Mouse (Mus musculus) kidney, adult 8-10 months (tissue): ENCODE results near the gene Fgf3.

Source experiments
- DNase-seq, 2 experiments: peaks; one replicate each; pipeline ENCODE4 v3.0.0; 2022

Fgf3 gene

DNA sequence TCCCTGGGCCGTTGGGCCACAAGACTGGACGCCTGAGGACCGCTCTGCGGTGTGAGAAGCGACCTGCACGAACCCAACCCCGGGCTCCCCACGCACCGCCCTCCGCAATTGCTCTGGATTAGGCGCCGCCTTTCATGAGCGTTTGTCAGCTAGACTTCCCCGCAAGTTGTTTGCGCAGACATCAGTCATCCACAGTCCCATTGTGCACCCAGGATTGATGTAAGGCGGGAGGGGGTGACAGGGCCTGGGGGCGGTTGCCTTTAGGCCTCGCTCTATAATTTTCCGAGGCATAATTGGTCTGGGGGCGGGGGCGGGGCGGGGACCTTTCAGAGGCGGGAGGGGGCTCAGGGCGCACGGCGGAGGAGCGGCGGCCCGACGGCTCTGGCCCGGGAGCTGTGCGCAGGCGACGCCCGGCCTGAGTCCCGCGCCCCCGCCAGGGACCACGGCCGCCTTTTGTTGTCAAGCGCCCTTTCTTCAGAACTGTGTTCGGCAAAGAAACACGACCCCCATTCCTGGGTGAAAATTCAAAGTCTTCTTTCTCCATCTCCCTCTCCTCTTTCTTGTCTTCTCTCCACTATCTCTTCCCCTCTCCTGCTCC lies at the start of gene Fgf3:
Gene Fgf3, plus strand, starts transcription at position 193 of the 598 bp plus-strand sequence.
- DNase-seq: no peak

DNA sequence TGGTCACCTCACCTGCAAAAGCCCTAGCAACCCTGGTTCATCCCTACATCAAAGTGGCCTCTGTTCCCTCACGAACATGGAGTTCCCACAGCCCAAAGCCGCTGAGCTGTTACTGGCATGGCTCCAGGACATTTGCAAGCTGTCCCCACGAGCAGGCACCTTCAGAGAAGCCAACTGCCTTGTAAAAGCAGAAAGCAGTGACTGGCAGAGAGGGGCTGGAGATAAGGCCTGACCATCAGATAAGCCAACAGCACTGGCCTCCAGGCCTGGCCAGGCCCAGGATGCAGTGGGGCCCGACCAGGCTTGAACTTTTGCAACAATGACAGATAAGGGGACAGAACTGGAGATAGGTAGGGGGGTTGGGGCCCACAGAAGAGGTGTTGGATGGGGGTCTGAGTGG lies 49.3 kb upstream of the Fgf3 start:
- no peak for DNase-seq

DNA sequence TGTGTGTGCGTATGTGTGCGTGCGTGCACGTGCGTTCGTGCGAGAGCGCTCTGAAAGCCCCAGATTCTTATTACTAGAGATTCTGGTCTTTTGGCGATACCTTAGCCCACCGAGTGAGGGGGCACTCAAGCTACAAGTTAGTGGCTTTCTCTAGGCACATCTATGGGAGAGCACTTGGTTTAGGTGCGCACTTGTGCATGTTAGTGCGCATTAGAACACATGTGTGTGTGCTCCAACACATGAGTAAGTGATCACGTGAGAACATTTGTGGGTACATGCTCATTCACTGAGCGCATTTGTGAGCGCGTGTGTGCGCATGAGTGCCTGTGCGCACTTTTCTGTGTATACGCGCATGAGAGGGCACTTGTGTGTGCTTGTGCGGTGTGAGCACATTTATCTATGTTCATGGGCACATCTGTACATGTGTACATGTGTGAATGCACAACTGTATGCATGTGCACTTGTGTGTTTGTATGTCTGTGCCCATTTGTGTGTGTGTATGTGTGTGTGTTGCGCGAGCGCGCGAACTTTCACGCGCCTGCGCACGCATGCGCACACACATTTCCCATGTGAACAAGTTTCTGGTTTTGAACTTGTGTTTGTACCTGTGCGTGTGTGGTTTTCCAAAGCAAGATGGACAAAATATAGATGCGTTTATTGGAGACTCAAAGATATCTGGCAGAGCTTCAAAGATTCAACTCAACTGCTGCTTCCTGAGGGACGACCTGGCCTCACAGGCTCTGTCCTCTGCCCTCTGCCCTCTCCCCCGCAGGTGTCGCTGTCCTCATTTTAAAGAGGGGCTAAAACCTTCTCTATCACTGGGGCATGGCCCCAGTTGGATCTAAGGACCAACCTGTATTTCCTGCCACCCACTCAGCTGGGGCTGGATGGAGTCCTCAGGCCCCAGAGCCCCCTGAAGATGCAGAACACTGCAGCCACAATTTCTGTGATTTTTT lies 48.0 kb upstream of the Fgf3 start:
- no peak for DNase-seq

DNA sequence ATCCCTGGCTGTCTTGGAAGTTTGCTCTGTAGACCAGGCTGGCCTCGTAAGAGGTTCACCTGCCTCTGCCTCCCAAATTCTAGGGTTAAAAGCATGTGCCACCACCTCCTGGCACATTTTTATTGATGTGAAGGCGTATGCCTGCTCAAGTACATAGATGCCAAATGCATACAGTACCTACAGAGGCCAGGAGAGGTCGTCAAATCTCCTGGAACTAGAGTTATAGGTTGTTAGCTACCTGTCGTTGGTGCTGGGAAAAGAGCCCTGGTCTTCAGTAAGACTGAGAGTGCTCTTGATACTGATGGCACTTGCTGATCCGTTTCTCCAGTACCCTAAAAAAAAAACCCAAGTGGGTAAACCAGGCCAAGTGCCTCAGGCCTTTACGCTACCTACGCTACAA lies 46.5 kb upstream of the Fgf3 start:
- DNase-seq: no peak

DNA sequence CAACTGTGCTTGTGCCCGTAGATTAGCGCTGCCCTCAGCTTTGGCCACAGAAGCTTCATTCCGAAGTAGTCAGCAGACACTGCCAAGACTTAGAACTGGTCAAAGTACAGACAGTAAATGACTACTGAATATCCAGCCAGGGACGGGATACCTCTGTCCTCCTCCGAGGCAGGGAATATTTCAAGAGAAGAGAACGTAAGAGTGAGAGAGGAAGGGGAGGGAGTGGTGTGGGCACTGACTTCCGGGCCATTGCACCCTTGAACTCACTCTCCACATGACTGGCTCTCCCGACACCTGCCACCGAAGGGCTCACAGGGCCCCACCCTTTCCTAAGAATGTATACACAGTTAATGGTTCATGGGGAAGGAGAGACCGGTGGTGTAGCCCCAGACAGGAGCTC lies 44.6 kb upstream of the Fgf3 start:
- DNase-seq: peak; percentile 62 to 80

DNA sequence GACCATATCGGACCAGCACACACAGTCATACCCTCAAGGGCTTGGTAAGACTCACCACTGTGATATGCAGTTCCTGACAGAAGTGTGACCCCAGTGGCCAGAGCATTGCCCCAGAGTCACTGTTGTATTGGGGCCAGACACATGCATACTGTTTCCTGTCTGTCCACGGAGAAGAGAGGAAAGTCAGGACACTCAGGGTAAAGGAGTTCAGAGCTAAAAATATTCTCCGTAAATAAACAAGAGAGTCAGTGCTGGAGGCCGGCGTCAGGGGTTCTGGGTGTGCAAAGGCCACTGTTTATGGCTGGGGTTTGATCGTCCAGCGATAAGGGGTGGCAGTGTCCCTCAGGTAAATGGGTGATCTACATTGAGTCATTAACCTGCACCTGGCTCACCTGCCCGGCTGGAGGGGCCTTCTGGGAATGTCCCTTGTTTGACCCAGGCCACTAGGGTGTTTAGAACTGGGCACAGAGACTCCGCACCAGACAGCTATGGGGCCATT lies 41.9 kb upstream of the Fgf3 start:
- no peak for DNase-seq

DNA sequence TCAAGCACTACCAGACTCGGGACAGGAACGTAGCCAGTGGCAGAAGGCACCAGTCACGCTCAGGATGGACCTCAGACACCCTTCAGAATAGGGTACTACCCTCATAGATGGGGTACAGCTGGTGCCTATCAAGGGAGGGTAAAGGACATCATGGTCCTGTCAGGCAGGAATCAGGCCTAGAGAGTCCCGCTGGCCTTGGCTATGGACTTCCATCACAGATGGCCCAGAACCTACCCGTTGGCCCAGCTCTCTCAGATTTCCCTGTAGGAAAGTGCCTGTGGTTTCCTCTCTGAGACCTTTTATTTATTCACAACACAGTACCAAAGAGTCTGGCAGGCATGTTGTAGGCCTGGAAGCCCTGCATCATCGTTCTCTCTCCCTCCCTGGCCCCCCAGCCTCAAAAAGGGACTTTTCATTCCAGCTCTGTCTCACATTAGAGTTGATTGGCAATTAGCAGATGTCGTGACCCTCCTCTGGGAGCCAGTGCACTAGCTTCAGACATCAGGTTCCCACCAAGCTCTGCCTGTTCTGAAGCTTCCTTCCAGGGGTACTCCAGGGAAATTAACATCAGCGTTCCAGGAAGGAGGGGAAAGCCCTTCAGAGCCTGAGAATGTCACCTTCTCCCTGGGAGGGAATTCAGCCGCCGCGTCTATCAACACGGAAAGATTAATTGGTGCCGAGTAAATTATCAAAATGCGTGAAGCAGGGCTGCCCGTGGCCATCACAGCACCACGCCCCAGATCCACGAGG lies 40.7 kb upstream of the Fgf3 start:
- no peak for DNase-seq

DNA sequence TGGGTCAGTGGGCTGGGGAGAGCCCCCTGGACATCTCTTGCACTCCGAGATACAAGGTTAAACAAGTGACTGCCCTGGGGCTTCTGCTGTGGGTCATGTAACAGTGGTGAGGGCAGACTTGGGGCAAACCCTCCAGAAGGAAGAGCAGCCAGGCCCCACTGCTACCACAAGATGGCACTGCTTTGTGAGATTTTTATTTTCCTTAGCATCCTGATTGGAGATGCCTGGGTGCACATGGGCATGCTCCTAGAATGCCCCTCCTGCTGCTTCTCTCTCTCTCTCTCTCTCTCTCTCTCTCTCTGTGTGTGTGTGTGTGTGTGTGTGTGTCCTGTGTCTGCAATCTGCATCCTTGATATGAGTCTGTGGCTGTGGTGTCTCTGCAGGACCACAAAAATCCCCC lies 39.4 kb upstream of the Fgf3 start:
- peak; percentile 7 to 21 for DNase-seq

DNA sequence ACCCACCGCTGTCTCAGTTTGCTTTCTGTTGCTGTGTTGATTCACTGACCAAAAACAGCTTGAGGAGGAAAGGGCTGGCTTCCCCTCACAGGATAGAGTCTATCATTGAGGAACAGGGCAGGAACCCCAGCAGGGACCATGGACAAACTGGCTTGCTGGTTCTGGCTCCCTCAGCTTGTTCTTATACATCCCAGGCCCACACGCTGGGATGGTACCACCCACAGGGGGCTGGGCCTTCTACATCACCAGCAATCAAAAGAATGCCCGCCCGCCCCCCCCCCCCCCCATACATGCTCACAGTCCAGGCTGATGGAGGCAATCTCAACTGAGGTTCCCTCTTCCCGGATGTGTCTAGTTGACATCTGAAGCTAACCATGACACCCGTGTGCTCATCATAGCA lies 30.8 kb upstream of the Fgf3 start:
- no peak for DNase-seq

DNA sequence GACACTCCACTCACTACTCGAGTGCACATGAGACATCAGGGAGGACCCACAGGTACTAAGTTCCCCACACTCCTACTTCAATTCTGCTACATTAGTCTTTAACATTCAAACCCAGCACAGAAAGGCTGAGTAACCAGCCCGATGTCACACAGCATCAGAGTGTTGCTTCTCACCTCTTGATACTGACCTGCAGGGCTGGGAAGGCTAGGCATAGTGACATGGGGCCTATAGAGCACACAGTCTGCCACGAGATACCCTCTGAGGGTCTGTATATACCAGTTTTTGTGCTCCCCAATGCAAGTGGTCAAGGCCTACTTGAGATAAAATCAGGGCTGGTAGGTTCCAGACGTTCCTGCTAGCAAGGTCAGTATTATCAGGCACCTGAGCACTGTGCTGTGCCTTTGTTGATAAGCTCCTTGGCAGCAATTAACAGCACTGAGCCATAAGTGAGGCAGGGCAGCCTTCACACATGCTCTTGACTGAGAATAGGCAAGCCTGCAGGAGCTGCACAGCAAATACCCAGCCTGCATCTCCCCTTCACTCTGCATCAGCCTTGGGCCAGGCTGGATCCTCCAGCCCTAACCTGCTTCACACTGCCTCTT lies 29.8 kb upstream of the Fgf3 start:
- DNase-seq: no peak

DNA sequence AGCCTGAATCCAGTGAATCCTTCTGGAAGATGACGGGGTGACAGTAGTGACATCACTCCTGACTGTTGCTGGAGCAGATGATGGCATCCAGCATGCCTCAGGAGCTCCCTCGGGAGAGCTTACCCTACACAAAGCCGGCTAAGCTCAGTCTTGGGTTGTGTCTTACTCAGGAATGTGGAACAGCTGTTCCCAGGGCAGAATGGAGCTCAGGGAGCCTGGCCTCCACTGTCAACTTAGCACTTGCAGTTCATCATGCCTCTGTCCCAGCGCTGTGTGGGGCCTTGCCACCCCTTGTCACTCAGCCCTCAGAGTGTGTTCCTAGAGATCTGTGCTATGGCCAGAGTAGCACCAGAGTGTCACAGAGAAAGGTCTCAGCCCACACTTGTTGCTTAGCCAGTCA lies 26.4 kb upstream of the Fgf3 start:
- no peak for DNase-seq

DNA sequence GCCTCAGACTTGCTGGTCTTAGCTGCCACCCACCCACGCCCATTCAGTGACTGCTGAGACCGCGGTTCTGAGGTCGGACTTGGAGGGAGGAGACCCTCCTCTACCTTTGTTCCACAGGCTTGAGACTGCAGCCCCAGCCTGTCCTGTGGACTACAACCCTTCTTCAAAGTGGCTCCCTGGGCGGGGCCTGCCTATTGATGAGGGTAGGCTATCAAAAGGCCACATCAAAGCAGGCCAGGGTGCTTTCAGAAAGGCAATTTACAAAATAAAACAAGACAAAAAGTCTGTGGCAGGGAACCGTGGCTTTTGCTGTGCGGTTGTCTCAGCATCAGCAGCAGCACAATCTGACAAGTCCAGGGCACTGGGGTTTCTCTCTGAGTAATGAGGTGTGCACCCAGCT lies 16.0 kb upstream of the Fgf3 start:
- no peak for DNase-seq

DNA sequence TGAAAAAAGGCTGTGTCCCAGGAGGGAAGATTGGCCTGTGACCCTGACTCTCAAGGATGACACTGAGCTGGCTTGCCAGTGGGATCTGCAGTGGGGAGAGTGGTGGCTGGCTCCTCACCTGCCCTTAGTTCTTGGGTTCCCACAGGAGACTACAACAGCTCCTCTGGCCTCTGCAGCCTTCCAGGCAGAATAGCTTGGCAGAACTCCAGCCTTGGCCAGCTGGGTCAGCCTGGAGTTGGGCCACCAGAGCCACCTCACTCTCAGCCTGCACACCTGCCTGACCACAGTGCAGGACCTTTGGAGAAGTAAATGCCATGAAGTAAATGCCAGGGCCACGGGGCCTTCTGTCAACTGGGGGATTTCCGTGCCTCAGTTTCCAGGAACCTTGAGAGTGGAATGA lies 13.9 kb upstream of the Fgf3 start:
- peak; percentile 6 to 19 for DNase-seq

DNA sequence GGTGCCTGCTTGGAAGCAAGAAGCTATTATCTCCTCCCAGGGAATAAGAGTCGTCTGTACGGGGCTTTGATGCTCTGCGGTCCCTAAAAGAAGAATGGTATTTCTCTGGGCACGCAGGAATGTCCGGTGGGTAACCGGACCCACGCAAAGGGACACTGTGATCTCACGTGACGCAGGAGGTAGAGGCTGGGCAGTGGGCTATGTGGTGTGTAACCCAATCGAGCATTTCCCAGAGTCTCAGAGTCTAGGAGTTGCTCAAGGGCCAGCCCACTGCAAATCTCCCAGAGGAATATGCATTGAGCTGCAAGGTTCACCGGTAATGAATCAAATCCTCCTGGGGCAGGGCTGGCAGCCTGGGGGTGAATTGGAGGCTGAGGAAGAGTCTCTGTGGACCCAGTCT lies 9.5 kb upstream of the Fgf3 start:
- no peak for DNase-seq

DNA sequence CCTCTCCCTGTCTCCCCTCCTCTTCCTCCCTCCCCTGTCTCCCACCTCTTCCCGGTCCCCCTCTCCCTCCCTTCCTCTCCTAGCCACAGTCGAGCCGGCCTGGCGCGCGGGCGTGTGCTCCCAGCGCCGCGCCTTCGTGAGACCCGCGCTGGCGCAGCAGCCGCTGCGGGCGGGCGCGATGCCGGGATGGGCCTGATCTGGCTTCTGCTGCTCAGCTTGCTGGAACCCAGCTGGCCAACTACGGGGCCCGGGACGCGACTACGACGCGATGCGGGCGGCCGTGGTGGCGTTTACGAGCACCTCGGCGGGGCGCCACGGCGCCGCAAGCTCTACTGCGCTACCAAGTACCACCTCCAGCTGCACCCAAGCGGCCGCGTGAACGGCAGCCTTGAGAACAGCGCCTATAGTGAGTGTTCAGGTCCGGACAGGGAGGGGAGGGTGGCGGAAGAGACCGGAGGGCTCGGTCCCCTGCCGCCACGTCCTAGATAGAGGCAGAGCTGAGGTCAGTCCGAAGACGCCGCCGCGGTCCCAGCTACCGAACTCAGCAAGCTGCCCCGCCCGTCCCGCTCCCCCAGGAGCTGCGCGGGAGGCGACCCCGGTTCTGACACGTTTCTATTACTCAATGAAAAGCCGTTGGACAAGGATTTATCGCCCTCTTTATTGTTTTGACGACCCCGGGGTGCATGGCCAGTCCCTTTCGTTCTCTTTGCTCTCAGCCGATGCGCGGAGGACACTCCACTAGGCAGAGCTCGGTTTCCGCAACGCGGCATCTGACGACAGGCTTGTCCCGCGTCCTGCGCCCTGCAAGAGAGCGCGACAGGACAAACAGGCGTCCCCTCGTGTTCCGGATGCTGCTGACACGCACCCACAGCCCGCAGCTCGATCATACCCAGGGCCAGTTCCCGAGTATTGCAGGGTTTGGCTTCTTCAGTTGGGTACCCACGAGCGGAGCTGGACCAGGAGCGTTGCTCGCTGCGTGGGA lies 930 bp downstream of the Fgf3 start:
- no peak for DNase-seq

DNA sequence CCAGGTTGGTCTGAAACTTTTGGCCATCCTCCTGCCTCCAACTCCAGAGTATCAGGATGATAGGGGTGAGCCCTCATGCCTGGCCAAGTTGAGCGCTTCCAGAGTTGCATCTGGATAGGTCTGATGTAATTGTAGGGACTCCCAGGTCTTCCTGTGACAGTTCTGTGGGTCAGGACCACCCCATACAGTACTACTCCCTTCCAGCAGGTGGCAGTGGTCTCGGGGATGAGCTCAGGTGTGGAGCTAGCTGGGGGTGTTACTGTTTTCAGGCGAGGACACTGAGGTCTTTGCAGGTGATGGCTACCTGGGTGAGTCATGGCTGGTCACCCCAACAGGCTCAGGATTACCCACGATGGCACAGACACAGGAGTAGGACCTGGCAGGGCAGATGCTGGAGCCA lies 8.3 kb downstream of the Fgf3 start:
- DNase-seq: peak; percentile 9 to 28

DNA sequence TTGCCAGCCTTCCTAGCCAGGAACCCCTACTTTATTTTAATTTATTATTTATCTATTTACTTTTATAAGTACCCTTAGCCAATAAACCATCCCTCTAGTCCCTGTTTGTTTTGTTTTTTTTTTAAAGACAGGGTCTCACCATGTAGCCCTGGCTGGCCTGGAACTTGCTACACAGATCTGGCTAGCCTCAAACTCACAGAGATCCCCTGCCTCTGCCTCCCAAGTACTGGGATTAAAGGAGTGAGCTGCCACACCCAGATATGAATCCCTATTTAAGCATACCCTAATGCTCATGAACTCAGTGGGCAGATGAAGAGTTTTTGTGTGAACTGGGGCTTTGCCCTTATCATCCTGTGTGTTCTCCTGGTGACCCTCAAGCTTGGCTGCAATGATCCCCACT lies 9.2 kb downstream of the Fgf3 start, which contains the start of gene Fgf4:
Gene Fgf4, plus strand, starts transcription at position 301 of the 400 bp plus-strand sequence.
- DNase-seq: no peak

DNA sequence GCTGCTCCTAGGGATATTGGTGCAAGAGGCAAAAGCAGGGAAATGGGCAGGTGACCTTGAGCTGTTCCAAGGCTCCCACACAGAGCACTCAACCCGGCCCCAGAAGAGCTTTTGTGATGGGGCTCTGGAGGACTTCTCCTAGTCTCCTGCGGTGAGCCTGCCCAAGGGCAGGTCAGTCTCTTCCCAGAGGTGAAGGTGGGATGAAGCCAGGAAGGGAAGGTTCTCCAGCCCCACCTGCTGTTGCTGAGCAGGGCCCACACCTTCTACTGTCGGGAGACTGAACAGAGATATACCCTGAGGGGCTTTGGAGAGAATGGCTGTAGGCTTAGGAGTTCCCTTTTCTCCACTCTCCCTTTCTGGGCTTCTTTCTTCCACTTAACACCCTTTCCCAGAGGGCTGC lies 13.4 kb downstream of the Fgf3 start:
- DNase-seq: no peak

DNA sequence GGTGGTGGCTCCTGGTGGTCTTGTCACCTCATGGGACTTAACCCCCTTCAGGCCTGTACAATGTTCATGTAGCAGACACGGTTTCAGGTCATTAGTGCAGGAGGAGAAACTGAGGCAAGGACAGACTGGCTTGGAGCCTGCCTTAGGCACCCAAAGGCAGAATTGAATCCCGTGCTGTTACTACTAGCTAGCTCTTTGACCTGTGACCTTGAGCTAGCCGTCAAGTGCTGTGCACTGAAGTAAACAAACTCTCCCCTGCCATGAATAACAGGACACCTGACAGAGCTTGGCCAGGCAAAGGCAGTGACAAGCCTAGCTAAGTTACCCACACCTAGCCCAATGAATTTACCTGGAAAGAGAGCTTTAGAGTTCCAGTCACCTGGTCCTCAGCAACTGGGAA lies 17.1 kb downstream of the Fgf3 start:
- DNase-seq: no peak

DNA sequence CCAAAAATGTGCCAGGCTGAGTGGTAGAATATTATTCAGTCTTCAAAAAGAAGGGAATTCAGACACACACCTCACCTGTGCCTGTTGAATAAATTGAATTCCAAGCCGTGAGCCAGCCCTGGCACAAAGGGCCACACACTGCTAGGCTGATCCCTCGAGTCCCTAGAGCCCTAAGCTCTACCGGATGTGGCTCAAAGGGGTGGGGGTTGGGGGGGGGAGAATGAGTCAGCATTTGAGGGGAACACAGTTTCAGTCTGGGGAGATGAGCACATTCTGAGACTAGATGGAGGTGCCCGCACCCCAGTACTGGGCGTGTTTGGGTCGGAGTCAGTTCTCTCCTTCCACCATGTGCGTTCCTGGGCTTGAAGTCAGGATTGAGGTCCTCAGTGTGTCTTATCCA lies 19.3 kb downstream of the Fgf3 start:
- no peak for DNase-seq

DNA sequence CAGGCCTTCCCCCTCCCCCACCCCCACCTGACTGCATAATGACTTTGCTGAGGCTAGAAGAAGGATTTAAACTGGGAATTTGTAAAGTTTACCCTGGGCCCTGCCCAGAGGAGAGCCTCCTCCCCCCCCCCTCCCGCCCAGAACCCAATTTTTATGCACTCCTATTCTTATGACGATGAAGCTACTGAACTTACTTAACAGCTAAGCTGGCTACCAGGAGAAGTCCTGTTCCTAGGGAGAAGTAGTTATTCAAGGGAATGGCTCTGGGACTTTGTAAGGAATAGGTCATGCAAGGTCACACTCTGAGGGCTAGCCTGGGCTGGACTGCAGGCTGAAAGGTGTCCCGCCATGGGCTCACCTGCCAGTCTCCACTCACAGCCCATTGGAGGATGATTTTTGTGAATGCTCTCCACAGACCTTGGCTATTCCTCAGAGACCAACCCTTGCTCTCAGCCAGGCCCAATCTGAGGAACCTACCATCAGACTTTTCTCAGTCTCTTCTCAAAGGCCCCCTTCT lies 20.0 kb downstream of the Fgf3 start:
- no peak for DNase-seq

DNA sequence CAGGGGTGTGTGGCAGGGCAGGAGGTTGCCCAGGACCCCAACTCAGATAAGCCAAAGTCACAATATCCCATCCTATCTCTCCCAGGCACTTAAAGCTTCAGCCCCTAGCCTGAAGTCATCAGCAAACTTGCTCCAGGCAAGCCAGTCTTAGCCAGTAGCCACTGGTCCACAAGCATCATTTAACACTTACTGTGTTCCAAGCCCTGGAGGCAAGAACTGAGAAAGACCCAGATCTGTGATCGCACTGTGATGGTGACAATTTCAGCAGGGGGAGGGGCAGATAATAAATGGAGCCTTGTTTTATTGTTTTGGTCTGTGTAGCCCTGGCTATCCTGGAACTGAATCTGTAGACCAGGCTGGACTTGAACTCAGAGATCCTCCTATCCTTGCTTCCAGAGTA lies 20.8 kb downstream of the Fgf3 start:
- no peak for DNase-seq
